Mouse (Mus musculus): ENCODE measurements at regions not wholly inside any gene's neighbourhood (a gene's known extent, or its start where the extent isn't known, plus 50 kb on each side); places are given as distances from the start of the nearest gene placed in this dataset.

- 64% methylated on average over 3 of the region's 3 CpGs for WGBS
- H3K4me1 ChIP-seq (ENCODE audit: control insufficient read depth, insufficient read depth, low read length) = no peaks in the 10 kb centered on the region
- no peak for DNase-seq
- H3K4me3 ChIP-seq (replicated peaks; ENCODE audit: extremely low read depth, low read depth, low read length) = no peak overlapping the region
- TF ChIP-seq POLR2A (IDR thresholded peaks at IDR 0.05; ENCODE audit: borderline replicate concordance, extremely low read depth, low read depth, low read length) (no peak), CTCF (IDR thresholded peaks at IDR 0.05; ENCODE audit: insufficient read depth, low read length) (no peak)
These were observed 617.2 kb downstream of the Rps29 start for GRCm38 (mm10) chr12:68541811-68542210.

- Histone ChIP-seq H3K4me1 (ENCODE audit: control insufficient read depth, insufficient read depth, low read length) (no peaks in the 10 kb centered on the region), H3K4me3 (replicated peaks; ENCODE audit: extremely low read depth, low read depth, low read length) (no peak overlapping the region)
- TF ChIP-seq POLR2A (IDR thresholded peaks at IDR 0.05; ENCODE audit: borderline replicate concordance, extremely low read depth, low read depth, low read length) (no peak), CTCF (IDR thresholded peaks at IDR 0.05; ENCODE audit: insufficient read depth, low read length) (no peak)
- 70% methylated on average over 4 of the region's 4 CpGs for WGBS
- no peak for DNase-seq
These were observed 658.2 kb downstream of the Rps29 start for GRCm38 (mm10) chr12:68500794-68501193.

- WGBS = 24% methylated on average over 4 of the region's 4 CpGs
- H3K4me1 ChIP-seq (ENCODE audit: control insufficient read depth, insufficient read depth, low read length) = no peaks in the 10 kb centered on the region
- DNase-seq = no peak
- TF ChIP-seq POLR2A (IDR thresholded peaks at IDR 0.05; ENCODE audit: borderline replicate concordance, extremely low read depth, low read depth, low read length) (no peak), CTCF (IDR thresholded peaks at IDR 0.05; ENCODE audit: insufficient read depth, low read length) (no peak)
- H3K4me3 ChIP-seq (replicated peaks; ENCODE audit: extremely low read depth, low read depth, low read length) = no peak overlapping the region
These were observed 696.0 kb downstream of the Rps29 start for GRCm38 (mm10) chr12:68463032-68463431.

GRCm38 (mm10) chr12:68458196-68458595, 700.8 kb downstream of the Rps29 start:
- WGBS = 84% methylated on average over 7 of the region's 7 CpGs
- no peak for DNase-seq
- Histone ChIP-seq H3K4me1 (ENCODE audit: control insufficient read depth, insufficient read depth, low read length) (no peaks in the 10 kb centered on the region), H3K4me3 (replicated peaks; ENCODE audit: extremely low read depth, low read depth, low read length) (no peak overlapping the region)
- TF ChIP-seq POLR2A (IDR thresholded peaks at IDR 0.05; ENCODE audit: borderline replicate concordance, extremely low read depth, low read depth, low read length) (no peak), CTCF (IDR thresholded peaks at IDR 0.05; ENCODE audit: insufficient read depth, low read length) (no peak)

GRCm38 (mm10) chr12:68426601-68427000, 732.4 kb downstream of the Rps29 start:
- Histone ChIP-seq H3K4me3 (replicated peaks; ENCODE audit: extremely low read depth, low read depth, low read length) (no peak overlapping the region), H3K4me1 (ENCODE audit: control insufficient read depth, insufficient read depth, low read length) (no peaks in the 10 kb centered on the region)
- 68% methylated on average over 1 of the region's 1 CpGs for WGBS
- DNase-seq = no peak
- no peak for TF ChIP-seq POLR2A (IDR thresholded peaks at IDR 0.05; ENCODE audit: borderline replicate concordance, extremely low read depth, low read depth, low read length)
- no peak for TF ChIP-seq CTCF (IDR thresholded peaks at IDR 0.05; ENCODE audit: insufficient read depth, low read length)

GRCm38 (mm10) chr12:68425006-68425405, 734.0 kb downstream of the Rps29 start:
- H3K4me3 ChIP-seq (replicated peaks; ENCODE audit: extremely low read depth, low read depth, low read length) = no peak overlapping the region
- no peak for DNase-seq
- TF ChIP-seq POLR2A (IDR thresholded peaks at IDR 0.05; ENCODE audit: borderline replicate concordance, extremely low read depth, low read depth, low read length) (no peak), CTCF (IDR thresholded peaks at IDR 0.05; ENCODE audit: insufficient read depth, low read length) (no peak)
- no peaks in the 10 kb centered on the region for H3K4me1 ChIP-seq (ENCODE audit: control insufficient read depth, insufficient read depth, low read length)
